Mouse (Mus musculus): ENCODE data around the gene Aoc2. TPM values are rescaled to one million over a fixed set of nuclear protein-coding genes. Genes with fewer than 3 reads are reported as not detected.

The Aoc2 gene
- polyA plus RNA-seq, 1 experiment from 2014 or later = 0.55 TPM

DNA sequence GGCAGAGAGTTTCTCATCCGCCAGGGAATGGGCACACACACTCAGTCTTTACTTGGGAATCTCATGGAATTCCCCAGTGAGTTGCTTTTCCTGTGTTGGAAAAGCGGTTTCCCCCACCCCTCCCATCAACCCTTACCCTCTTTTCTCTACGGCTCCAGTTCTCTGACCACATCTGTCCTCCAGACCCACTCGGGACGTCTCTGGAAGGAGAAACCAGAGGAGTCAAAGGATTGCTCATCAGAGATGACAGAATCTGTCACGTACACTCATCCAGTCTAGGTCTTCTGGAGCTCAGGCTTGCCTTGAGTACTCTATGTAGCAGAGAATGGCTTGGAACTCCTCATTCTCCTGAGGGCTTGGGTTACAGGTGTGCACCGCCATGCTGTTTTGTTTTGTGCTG, 23.9 kb downstream of the Aoc2 start:
- Histone ChIP-seq H3K4me1 (ENCODE audit: control insufficient read depth in 2 of 2, insufficient read depth in 2 of 2, low read length in 2 of 2) (0 out of 4 replicates have a peak, but pooled peaks cover 0 to 2% of the 10 kb centered on the region in 2 experiments), H3K27me3 (ENCODE audit: control insufficient read depth, insufficient read depth, low read length) (no peaks in the 10 kb centered on the region), H3K9ac (ENCODE audit: low read length) (no peak overlapping the region), H3K4me3 (ENCODE audit: control insufficient read depth in 1 of 2, insufficient read depth in 1 of 2, low read depth in 1 of 2, low read length in 2 of 2) (no peak overlapping the region), H3K36me3 (ENCODE audit: control insufficient read depth, insufficient read depth, low read length) (no peaks in the 10 kb centered on the region), H3K4me2 (ENCODE audit: low read length) (no peak overlapping the region), H3K9me3 (ENCODE audit: control insufficient read depth, low read length) (peaks cover 3% of the 10 kb centered on the region; the same call in 1 of the 2 replicates), H3K27ac (replicated peaks in 1 of 2; ENCODE audit: control insufficient read depth in 1 of 2, insufficient read depth in 1 of 2, low read depth in 2 of 2, low read length in 2 of 2) (no peak overlapping the region)
- ATAC-seq (ENCODE audit: insufficient number of reproducible peaks, insufficient read depth, low FRiP score, low read depth) = no peak
- WGBS = 55% methylated on average over 7 of the region's 7 CpGs

DNA sequence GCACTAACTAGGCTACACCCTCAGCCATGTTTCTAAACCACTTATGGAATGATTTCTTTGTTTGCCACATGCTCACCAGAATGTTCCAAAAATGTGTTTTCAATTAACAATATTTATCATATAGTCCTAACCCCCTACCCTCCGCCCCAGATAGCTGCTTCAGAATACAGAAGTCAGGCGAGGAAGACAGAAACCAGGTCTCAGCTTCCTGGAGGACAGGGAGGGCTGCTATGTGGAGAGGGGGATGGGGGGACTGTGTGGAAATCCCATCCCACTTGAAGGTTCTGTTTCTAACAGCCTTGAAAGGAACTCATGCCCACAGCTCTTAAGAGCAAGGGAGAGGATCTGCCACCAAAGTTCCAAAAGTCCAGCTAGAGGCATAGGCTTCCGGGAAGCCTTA, 24.4 kb downstream of the Aoc2 start:
- ATAC-seq (ENCODE audit: insufficient number of reproducible peaks, insufficient read depth, low FRiP score, low read depth) = no peak
- Histone ChIP-seq H3K4me2 (ENCODE audit: low read length) (no peak overlapping the region), H3K9me3 (ENCODE audit: control insufficient read depth, low read length) (peaks cover 3% of the 10 kb centered on the region; the same call in 1 of the 2 replicates), H3K4me1 (ENCODE audit: control insufficient read depth in 2 of 2, insufficient read depth in 2 of 2, low read length in 2 of 2) (0 out of 4 replicates have a peak, but pooled peaks cover 0 to 2% of the 10 kb centered on the region in 2 experiments), H3K27ac (replicated peaks in 1 of 2; ENCODE audit: control insufficient read depth in 1 of 2, insufficient read depth in 1 of 2, low read depth in 2 of 2, low read length in 2 of 2) (no peak overlapping the region), H3K9ac (ENCODE audit: low read length) (no peak overlapping the region), H3K36me3 (ENCODE audit: control insufficient read depth, insufficient read depth, low read length) (no peaks in the 10 kb centered on the region), H3K27me3 (ENCODE audit: control insufficient read depth, insufficient read depth, low read length) (no peaks in the 10 kb centered on the region), H3K4me3 (ENCODE audit: control insufficient read depth in 1 of 2, insufficient read depth in 1 of 2, low read depth in 1 of 2, low read length in 2 of 2) (no peak overlapping the region)
- WGBS = 47% methylated on average over 3 of the region's 3 CpGs

GRCm38 (mm10) chr11:101351100-101351720, 26.3 kb downstream of the Aoc2 start:
- whole genome bisulfite sequencing = 52% methylated on average over 11 of the region's 11 CpGs
- Histone ChIP-seq H3K4me3 (ENCODE audit: control insufficient read depth in 1 of 2, insufficient read depth in 1 of 2, low read depth in 1 of 2, low read length in 2 of 2) (no peak overlapping the region), H3K9ac (ENCODE audit: low read length) (no peak overlapping the region), H3K9me3 (ENCODE audit: control insufficient read depth, low read length) (peaks cover 3% of the 10 kb centered on the region; the same call in 1 of the 2 replicates), H3K27ac (replicated peaks in 1 of 2; ENCODE audit: control insufficient read depth in 1 of 2, insufficient read depth in 1 of 2, low read depth in 2 of 2, low read length in 2 of 2) (no peak overlapping the region), H3K36me3 (ENCODE audit: control insufficient read depth, insufficient read depth, low read length) (no peaks in the 10 kb centered on the region), H3K4me2 (ENCODE audit: low read length) (no peak overlapping the region), H3K27me3 (ENCODE audit: control insufficient read depth, insufficient read depth, low read length) (no peaks in the 10 kb centered on the region), H3K4me1 (ENCODE audit: control insufficient read depth in 2 of 2, insufficient read depth in 2 of 2, low read length in 2 of 2) (0 out of 4 replicates have a peak, but pooled peaks cover 0 to 2% of the 10 kb centered on the region in 2 experiments)
- ATAC-seq (ENCODE audit: insufficient number of reproducible peaks, insufficient read depth, low FRiP score, low read depth) = no peak

- H3K4me3 ChIP-seq (ENCODE audit: control insufficient read depth in 1 of 2, insufficient read depth in 1 of 2, low read depth in 1 of 2, low read length in 2 of 2) = no peak overlapping the region
- ATAC-seq (ENCODE audit: insufficient number of reproducible peaks, insufficient read depth, low FRiP score, low read depth) = no peak
- 0 out of 4 replicates have a peak, but pooled peaks cover 0 to 2% of the 10 kb centered on the region in 2 experiments for H3K4me1 ChIP-seq (ENCODE audit: control insufficient read depth in 2 of 2, insufficient read depth in 2 of 2, low read length in 2 of 2)
- no peak overlapping the region for H3K4me2 ChIP-seq (ENCODE audit: low read length)
- H3K9ac ChIP-seq (ENCODE audit: low read length) = no peak overlapping the region
- no peaks in the 10 kb centered on the region for H3K36me3 ChIP-seq (ENCODE audit: control insufficient read depth, insufficient read depth, low read length)
- WGBS = 66% methylated on average over 3 of the region's 3 CpGs
- no peak overlapping the region for H3K27ac ChIP-seq (replicated peaks in 1 of 2; ENCODE audit: control insufficient read depth in 1 of 2, insufficient read depth in 1 of 2, low read depth in 2 of 2, low read length in 2 of 2)
- no peaks in the 10 kb centered on the region for H3K27me3 ChIP-seq (ENCODE audit: control insufficient read depth, insufficient read depth, low read length)
- peaks cover 3% of the 10 kb centered on the region; the same call in 1 of the 2 replicates for H3K9me3 ChIP-seq (ENCODE audit: control insufficient read depth, low read length)
Measured at GRCm38 (mm10) chr11:101351721-101352111, 26.9 kb downstream of the Aoc2 start.

- peaks cover 3% of the 10 kb centered on the region; the same call in 1 of the 2 replicates for H3K9me3 ChIP-seq (ENCODE audit: control insufficient read depth, low read length)
- H3K9ac ChIP-seq (ENCODE audit: low read length) = no peak overlapping the region
- 86% methylated on average over 12 of the region's 12 CpGs for WGBS
- H3K4me3 ChIP-seq (ENCODE audit: control insufficient read depth in 1 of 2, insufficient read depth in 1 of 2, low read depth in 1 of 2, low read length in 2 of 2) = no peak overlapping the region
- ATAC-seq (ENCODE audit: insufficient number of reproducible peaks, insufficient read depth, low FRiP score, low read depth) = no peak
- H3K36me3 ChIP-seq (ENCODE audit: control insufficient read depth, insufficient read depth, low read length) = no peaks in the 10 kb centered on the region
- H3K4me1 ChIP-seq (ENCODE audit: control insufficient read depth in 2 of 2, insufficient read depth in 2 of 2, low read length in 2 of 2) = 0 out of 4 replicates have a peak, but pooled peaks cover 0 to 2% of the 10 kb centered on the region in 2 experiments
- no peaks in the 10 kb centered on the region for H3K27me3 ChIP-seq (ENCODE audit: control insufficient read depth, insufficient read depth, low read length)
- no peak overlapping the region for H3K4me2 ChIP-seq (ENCODE audit: low read length)
- H3K27ac ChIP-seq (replicated peaks in 1 of 2; ENCODE audit: control insufficient read depth in 1 of 2, insufficient read depth in 1 of 2, low read depth in 2 of 2, low read length in 2 of 2) = no peak overlapping the region
Measured at GRCm38 (mm10) chr11:101353436-101353835, 28.6 kb downstream of the Aoc2 start.

GRCm38 (mm10) chr11:101354438-101355010, 29.7 kb downstream of the Aoc2 start:
- WGBS = 81% methylated on average over 5 of the region's 5 CpGs
- H3K4me3 ChIP-seq (ENCODE audit: control insufficient read depth in 1 of 2, insufficient read depth in 1 of 2, low read depth in 1 of 2, low read length in 2 of 2) = no peak overlapping the region
- no peak for ATAC-seq (ENCODE audit: insufficient number of reproducible peaks, insufficient read depth, low FRiP score, low read depth)

GRCm38 (mm10) chr11:101355916-101356315, 31.1 kb downstream of the Aoc2 start:
- 87% methylated on average over 2 of the region's 2 CpGs for WGBS
- Histone ChIP-seq H3K9ac (ENCODE audit: low read length) (no peak overlapping the region), H3K4me2 (ENCODE audit: low read length) (no peak overlapping the region), H3K27ac (replicated peaks in 1 of 2; ENCODE audit: control insufficient read depth in 1 of 2, insufficient read depth in 1 of 2, low read depth in 2 of 2, low read length in 2 of 2) (no peak overlapping the region), H3K27me3 (ENCODE audit: control insufficient read depth, insufficient read depth, low read length) (no peaks in the 10 kb centered on the region), H3K4me1 (ENCODE audit: control insufficient read depth in 2 of 2, insufficient read depth in 2 of 2, low read length in 2 of 2) (peaks cover 12 to 14% of the 10 kb centered on the region in 2 experiments), H3K36me3 (ENCODE audit: control insufficient read depth, insufficient read depth, low read length) (no peaks in the 10 kb centered on the region), H3K4me3 (ENCODE audit: control insufficient read depth in 1 of 2, insufficient read depth in 1 of 2, low read depth in 1 of 2, low read length in 2 of 2) (no peak overlapping the region), H3K9me3 (ENCODE audit: control insufficient read depth, low read length) (no peaks in the 10 kb centered on the region)
- ATAC-seq (ENCODE audit: insufficient number of reproducible peaks, insufficient read depth, low FRiP score, low read depth) = no peak

More at GRCm38 (mm10) chr11:101354438-101355010, 29.7 kb downstream of the Aoc2 start:
- H3K36me3 ChIP-seq (ENCODE audit: control insufficient read depth, insufficient read depth, low read length) = no peaks in the 10 kb centered on the region
- H3K4me2 ChIP-seq (ENCODE audit: low read length) = no peak overlapping the region
- peaks cover 0 to 1% of the 10 kb centered on the region in 2 experiments; a peak in 1 of 4 replicates for H3K4me1 ChIP-seq (ENCODE audit: control insufficient read depth in 2 of 2, insufficient read depth in 2 of 2, low read length in 2 of 2)
- no peak overlapping the region for H3K9ac ChIP-seq (ENCODE audit: low read length)
- peaks cover 3% of the 10 kb centered on the region; the same call in 1 of the 2 replicates for H3K9me3 ChIP-seq (ENCODE audit: control insufficient read depth, low read length)
- H3K27me3 ChIP-seq (ENCODE audit: control insufficient read depth, insufficient read depth, low read length) = no peaks in the 10 kb centered on the region
- H3K27ac ChIP-seq (replicated peaks in 1 of 2; ENCODE audit: control insufficient read depth in 1 of 2, insufficient read depth in 1 of 2, low read depth in 2 of 2, low read length in 2 of 2) = no peak overlapping the region

Measured in heart, embryonic 14.5 days (tissue).